Mouse (Mus musculus): ENCODE measurements around the gene Casc3.

Casc3 gene

GRCm38 (mm10) chr11:98873900-98874299 lies 69.2 kb downstream of the Casc3 start:
- DNase-seq: no peak

- peak; percentile 49 for DNase-seq
These were observed 72.3 kb downstream of the Casc3 start for GRCm38 (mm10) chr11:98877001-98877400.
